Mouse (Mus musculus) stomach, embryonic 14.5 days (tissue): ENCODE measurements at regions not wholly inside any gene's neighbourhood (a gene's known extent, or its start where the extent isn't known, plus 50 kb on each side); places are given as distances from the start of the nearest gene placed in this dataset.

Experiments
- ATAC-seq: fragments of 200-750 bp; cut with Nextera tagmentation; 2 replicates; pipeline ENCODE4 v1.8.0; 2017; ENCODE audit warnings: low read depth, moderate TSS enrichment; ENCODE audit not compliant: insufficient number of reproducible peaks, insufficient read depth, low FRiP score
- H3K27ac ChIP-seq: fragments of 300-500 bp; sonication (generic); 2 replicates; pipeline ENCODE4 v1.5.1; 2014; ENCODE audit warnings: mild to moderate bottlenecking, low read length, moderate library complexity, mixed read lengths
- H3K27me3 ChIP-seq: fragments of 300-500 bp; sonication (generic); 2 replicates; pipeline ENCODE4 v1.6.1; 2014; ENCODE audit warnings: low read length, control low read depth, mixed read lengths; ENCODE audit not compliant: control insufficient read depth, insufficient read depth
- H3K36me3 ChIP-seq: fragments of 300-500 bp; sonication (generic); 2 replicates; pipeline ENCODE4 v1.6.1; 2014; ENCODE audit warnings: mild to moderate bottlenecking, control low read depth, low read length, moderate library complexity, mixed read lengths; ENCODE audit not compliant: control insufficient read depth, insufficient read depth
- H3K4me1 ChIP-seq: fragments of 300-500 bp; sonication (generic); 2 replicates; pipeline ENCODE4 v1.6.1; 2014; ENCODE audit warnings: low read length, control low read depth, mixed read lengths; ENCODE audit not compliant: control insufficient read depth, insufficient read depth
- H3K4me2 ChIP-seq: fragments of 300-500 bp; sonication (generic); replicated peaks from 2 replicates; pipeline ENCODE4 v1.6.1; 2014; ENCODE audit warnings: low read depth, low read length, control low read depth
- H3K4me3 ChIP-seq: fragments of 300-500 bp; sonication (generic); 2 replicates; pipeline ENCODE4 v1.5.1; 2014; ENCODE audit warnings: low read depth, low read length, control low read depth
- H3K9ac ChIP-seq: fragments of 300-500 bp; sonication (generic); replicated peaks from 2 replicates; pipeline ENCODE4 v1.6.1; 2014; ENCODE audit warnings: low read depth, mild to moderate bottlenecking, control low read depth, low read length, moderate library complexity, mixed read lengths
- H3K9me3 ChIP-seq: fragments of 300-500 bp; sonication (generic); 2 replicates; pipeline ENCODE4 v1.6.1; 2016; ENCODE audit warnings: low read depth, low read length, control low read depth; ENCODE audit not compliant: control insufficient read depth
- WGBS: fragments of 180-500 bp; shearing (Covaris S2); extraction: QIAGEN DNeasy Blood & Tissue Kit; methylation state at CpG from one replicate; pipeline ENCODE4 v1.1.7; 2014; 5-methylcytosine and 5-hydroxymethylcytosine counted together

- no peak overlapping the region for H3K9ac ChIP-seq
- H3K27ac ChIP-seq, result no peak overlapping the region
- no peak overlapping the region for H3K4me2 ChIP-seq
- no peaks in the 10 kb centered on the region for H3K4me1 ChIP-seq
- WGBS, result 13% methylated on average over 1 of the region's 1 CpGs
- no peak overlapping the region for H3K4me3 ChIP-seq
- no peaks in the 10 kb centered on the region for H3K36me3 ChIP-seq
- ATAC-seq, result no peak
- no peaks in the 10 kb centered on the region for H3K9me3 ChIP-seq
- H3K27me3 ChIP-seq, result no peaks in the 10 kb centered on the region
Observed at GRCm38 (mm10) chr3:20986942-20987341, 620.0 kb upstream of the Agtr1b start.

GRCm38 (mm10) chr3:20986377-20986727 lies 619.4 kb upstream of the Agtr1b start:
- no peak overlapping the region for H3K27ac ChIP-seq
- ATAC-seq, result no peak

GRCm38 (mm10) chr3:20985682-20986376 lies 618.9 kb upstream of the Agtr1b start:
- no peak for ATAC-seq
- WGBS, result 54% methylated on average over 4 of the region's 4 CpGs
- no peak overlapping the region for H3K4me2 ChIP-seq

More at GRCm38 (mm10) chr3:20986377-20986727, 619.4 kb upstream of the Agtr1b start:
- no peaks in the 10 kb centered on the region for H3K27me3 ChIP-seq
- no peak overlapping the region for H3K4me2 ChIP-seq
- no peak overlapping the region for H3K9ac ChIP-seq
- WGBS, result 13% methylated on average over 1 of the region's 1 CpGs
- H3K4me3 ChIP-seq, result no peak overlapping the region
- no peaks in the 10 kb centered on the region for H3K9me3 ChIP-seq
- H3K4me1 ChIP-seq, result no peaks in the 10 kb centered on the region
- H3K36me3 ChIP-seq, result no peaks in the 10 kb centered on the region

GRCm38 (mm10) chr3:20984146-20984545 lies 617.2 kb upstream of the Agtr1b start:
- H3K4me1 ChIP-seq, result no peaks in the 10 kb centered on the region
- 29% methylated on average over 1 of the region's 1 CpGs for whole genome bisulfite sequencing
- no peak overlapping the region for H3K4me3 ChIP-seq
- no peak overlapping the region for H3K4me2 ChIP-seq
- no peaks in the 10 kb centered on the region for H3K36me3 ChIP-seq
- no peak; the same call in 1 of the 2 replicates for ATAC-seq
- no peaks in the 10 kb centered on the region for H3K27me3 ChIP-seq
- H3K9ac ChIP-seq, result no peak overlapping the region
- H3K27ac ChIP-seq, result no peak overlapping the region
- no peaks in the 10 kb centered on the region for H3K9me3 ChIP-seq

More at GRCm38 (mm10) chr3:20985682-20986376, 618.9 kb upstream of the Agtr1b start:
- Histone ChIP-seq H3K27ac (no peak overlapping the region), H3K9me3 (no peaks in the 10 kb centered on the region), H3K4me3 (no peak overlapping the region), H3K27me3 (no peaks in the 10 kb centered on the region), H3K4me1 (no peaks in the 10 kb centered on the region), H3K9ac (no peak overlapping the region), H3K36me3 (no peaks in the 10 kb centered on the region)

DNA sequence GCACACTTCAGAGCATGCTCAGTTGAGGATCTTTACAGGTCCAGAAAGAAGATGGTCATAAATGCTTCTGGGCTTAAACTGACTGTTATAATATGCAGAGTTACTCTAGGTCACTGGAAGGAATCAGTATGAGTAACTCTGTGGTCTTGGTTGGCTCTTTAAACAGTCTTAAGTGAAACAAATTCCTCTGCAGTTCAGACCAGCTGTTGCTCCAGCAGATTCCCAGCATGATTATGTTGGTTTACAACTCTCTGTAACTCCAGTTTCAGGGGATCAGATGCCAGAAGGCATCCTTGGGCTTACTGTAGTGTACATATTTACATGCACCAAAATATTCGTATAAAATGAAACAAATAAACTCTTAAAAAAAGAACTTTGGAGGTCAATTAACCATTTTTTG lies 606.1 kb upstream of the Agtr1b start:
- Histone ChIP-seq H3K4me1 (no peaks in the 10 kb centered on the region), H3K27me3 (no peaks in the 10 kb centered on the region), H3K36me3 (no peaks in the 10 kb centered on the region), H3K9me3 (no peaks in the 10 kb centered on the region), H3K4me3 (no peak overlapping the region), H3K9ac (no peak overlapping the region), H3K4me2 (no peak overlapping the region), H3K27ac (no peak overlapping the region)
- no peak for ATAC-seq
- 61% methylated on average over 1 of the region's 1 CpGs for WGBS
